Mouse (Mus musculus) gastrocnemius, postnatal 14 days (tissue): ENCODE results near the gene Fstl1. TPM values are rescaled to one million over a fixed set of nuclear protein-coding genes. Genes with fewer than 3 reads are reported as not detected.
A peak's percentile ranks its signal among the peaks of the same experiment; 100 is the strongest.

ENCODE experiments used
- DNase-seq: peaks from one replicate; pipeline ENCODE4 v3.0.0; 2021; ENCODE audit warnings: mixed read lengths
- intact Hi-C: fragments of 180-260 bp; cut with DNase I; formaldehyde crosslinking; loops from one replicate; pipeline ENCODE4 v1.15.1; 2025; ENCODE audit warnings: low total_unique reads
- total RNA-seq, 2 experiments: library from RNA; stranded (reverse); gene quantifications; 2 replicates each; pipeline ENCODE4 v1.2.3; 2021

Gene Fstl1
- total RNA-seq, 2 experiments from 2014 or later = 209 to 290 TPM

- no peak for DNase-seq
- intact Hi-C loops = no loop called here
Measured at GRCm38 (mm10) chr16:37860213-37860612, 83.5 kb downstream of the Fstl1 start.

GRCm38 (mm10) chr16:37861029-37861428, 84.4 kb downstream of the Fstl1 start, which contains the start of gene Gm36028:
TSS of gene Gm36028 (minus strand) at chr16:37861146.
- intact Hi-C loops = no loop called here
- no peak for DNase-seq

GRCm38 (mm10) chr16:37863876-37864275, 87.2 kb downstream of the Fstl1 start:
- no peak for DNase-seq
- intact Hi-C loops = no loop called here

DNA sequence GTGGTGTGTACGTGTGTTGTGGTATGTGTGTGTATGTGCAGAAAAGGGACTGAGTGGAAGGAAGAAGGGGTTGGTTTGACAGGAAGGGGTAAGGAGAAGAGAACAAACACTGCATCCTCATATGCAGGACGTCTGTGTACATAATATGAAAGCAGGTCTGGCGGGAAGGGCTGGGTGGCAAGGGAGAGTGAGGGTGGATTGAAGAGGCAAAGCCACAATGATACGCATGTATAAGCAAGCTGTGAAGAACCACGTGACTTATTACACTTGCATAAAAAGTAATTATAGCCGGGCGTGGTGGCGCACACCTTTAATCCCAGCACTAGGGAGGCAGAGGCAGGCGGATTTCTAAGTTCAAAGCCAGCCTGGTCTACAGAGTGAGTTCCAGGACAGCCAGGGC, 89.2 kb downstream of the Fstl1 start:
- intact Hi-C loops = no loop called here

GRCm38 (mm10) chr16:37867791-37868505, 91.3 kb downstream of the Fstl1 start, which contains the start of gene Lrrc58:
TSS of gene Lrrc58 (plus strand) at chr16:37868389.
- peak; percentile 86 for DNase-seq
- intact Hi-C loops = no loop called here

More for the DNA sequence above, 89.2 kb downstream of the Fstl1 start:
- no peak for DNase-seq

DNA sequence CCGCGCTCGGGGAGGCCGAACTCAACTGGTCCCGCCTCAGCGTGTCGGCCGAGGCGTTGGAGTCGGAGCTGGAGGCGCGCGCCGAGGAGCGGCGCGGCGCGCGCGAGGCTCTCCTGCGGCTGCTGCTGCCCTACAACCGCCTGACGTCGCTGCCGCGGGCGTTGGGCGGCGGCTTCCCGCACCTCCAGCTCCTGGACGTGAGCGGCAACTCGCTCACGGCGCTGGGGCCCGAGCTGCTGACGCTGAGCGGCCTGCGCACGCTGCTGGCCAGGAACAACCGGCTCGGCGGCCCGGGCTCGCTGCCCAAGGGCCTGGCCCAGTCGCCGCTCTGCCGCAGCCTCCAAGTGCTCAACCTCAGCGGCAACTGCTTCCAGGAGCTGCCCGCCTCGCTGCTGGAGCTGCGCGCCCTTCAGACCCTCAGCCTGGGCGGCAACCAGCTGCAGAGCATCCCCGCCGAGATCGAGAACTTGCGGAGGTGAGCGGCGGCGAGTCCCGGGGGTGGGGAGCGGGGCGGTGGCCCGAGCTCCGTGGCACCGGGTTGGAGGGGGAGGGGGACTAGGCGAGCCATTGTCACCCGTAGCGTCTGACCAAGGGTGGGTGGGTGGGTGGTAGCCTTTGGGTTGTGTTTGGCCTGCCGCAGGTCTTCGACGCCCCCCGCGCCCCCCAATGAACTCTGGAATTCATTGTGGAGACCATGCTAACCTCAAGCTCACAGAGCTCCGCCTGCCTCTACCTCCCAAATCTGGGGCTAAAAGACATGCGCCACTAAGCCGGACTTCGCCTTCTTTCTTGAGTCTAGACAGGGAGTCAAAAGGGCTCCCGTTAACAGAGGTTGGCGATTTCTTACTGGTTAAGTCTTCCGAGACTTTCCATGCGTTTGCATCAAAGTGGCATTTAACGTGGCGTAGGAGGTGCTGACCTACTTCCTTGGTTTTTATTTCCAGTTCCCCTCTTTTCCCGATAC, 92.1 kb downstream of the Fstl1 start:
- intact Hi-C loops = no loop called here
- DNase-seq = peak; percentile 65

GRCm38 (mm10) chr16:37869470-37870231, 93.0 kb downstream of the Fstl1 start:
- intact Hi-C loops = no loop called here
- no peak for DNase-seq

GRCm38 (mm10) chr16:37871112-37871715, 94.5 kb downstream of the Fstl1 start:
- no peak for DNase-seq
- intact Hi-C loops = no loop called here

GRCm38 (mm10) chr16:37874501-37875235, 98.0 kb downstream of the Fstl1 start:
- intact Hi-C loops = no loop called here
- no peak for DNase-seq

DNA sequence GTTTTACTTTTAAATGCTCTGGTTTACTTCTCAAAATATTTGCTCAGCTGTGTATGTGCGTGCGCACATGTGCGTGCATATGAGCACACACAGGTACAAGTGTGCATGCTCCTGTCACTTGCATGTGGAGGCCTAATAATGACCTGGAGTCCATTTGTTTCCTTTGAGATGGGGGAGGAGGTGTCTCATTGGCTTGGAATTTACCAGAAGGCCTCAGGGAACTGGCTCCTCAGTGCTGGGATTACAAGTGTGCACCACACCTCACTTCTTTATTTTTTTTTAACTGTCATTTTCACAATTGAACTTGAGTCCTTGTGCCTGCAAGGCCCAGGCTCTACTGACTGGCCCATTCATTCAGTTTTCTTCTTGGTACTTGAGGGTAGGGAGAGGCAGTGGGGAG, 100.7 kb downstream of the Fstl1 start:
- DNase-seq = no peak
- intact Hi-C loops = no loop called here

GRCm38 (mm10) chr16:37878951-37879505, 102.4 kb downstream of the Fstl1 start:
- no peak for DNase-seq
- intact Hi-C loops = no loop called here

- intact Hi-C loops = no loop called here
- DNase-seq = no peak
Measured at GRCm38 (mm10) chr16:37879750-37880419, 103.2 kb downstream of the Fstl1 start.

GRCm38 (mm10) chr16:37881168-37881567, 104.5 kb downstream of the Fstl1 start:
- intact Hi-C loops = no loop called here
- DNase-seq = no peak

Other genes starting within 250 kb of the Fstl1 start
- gene Gtf2e1, start 237.1 kb upstream of the Fstl1 start, total RNA-seq = 1 to 10 TPM; 6.6 to 7.5 TPM
- 1 to 10 TPM; 6.0 to 6.8 TPM for gene Rabl3, start 237.0 kb upstream of the Fstl1 start, total RNA-seq
- gene Hgd, start 196.7 kb upstream of the Fstl1 start, total RNA-seq = not detected
- 100 to 1,000 TPM; 142 to 157 TPM for gene Ndufb4, start 122.4 kb upstream of the Fstl1 start, total RNA-seq
- gene Gm36028, start 84.3 kb downstream of the Fstl1 start, total RNA-seq = not detected
- 10 to 100 TPM; 41.3 to 66.4 TPM for gene Lrrc58, start 91.5 kb downstream of the Fstl1 start, total RNA-seq
- under 1 TPM; 0.22 to 0.59 TPM for gene Gpr156, start 139.6 kb downstream of the Fstl1 start, total RNA-seq